Mouse (Mus musculus) thymus, postnatal 14 days (tissue): ENCODE data around the gene Fkbp5.
A peak's percentile ranks its signal among the peaks of the same experiment; 100 is the strongest.

ENCODE experiments used
- DNase-seq: peaks from one replicate; pipeline ENCODE4 v3.0.0; 2021

Fkbp5 gene

DNA sequence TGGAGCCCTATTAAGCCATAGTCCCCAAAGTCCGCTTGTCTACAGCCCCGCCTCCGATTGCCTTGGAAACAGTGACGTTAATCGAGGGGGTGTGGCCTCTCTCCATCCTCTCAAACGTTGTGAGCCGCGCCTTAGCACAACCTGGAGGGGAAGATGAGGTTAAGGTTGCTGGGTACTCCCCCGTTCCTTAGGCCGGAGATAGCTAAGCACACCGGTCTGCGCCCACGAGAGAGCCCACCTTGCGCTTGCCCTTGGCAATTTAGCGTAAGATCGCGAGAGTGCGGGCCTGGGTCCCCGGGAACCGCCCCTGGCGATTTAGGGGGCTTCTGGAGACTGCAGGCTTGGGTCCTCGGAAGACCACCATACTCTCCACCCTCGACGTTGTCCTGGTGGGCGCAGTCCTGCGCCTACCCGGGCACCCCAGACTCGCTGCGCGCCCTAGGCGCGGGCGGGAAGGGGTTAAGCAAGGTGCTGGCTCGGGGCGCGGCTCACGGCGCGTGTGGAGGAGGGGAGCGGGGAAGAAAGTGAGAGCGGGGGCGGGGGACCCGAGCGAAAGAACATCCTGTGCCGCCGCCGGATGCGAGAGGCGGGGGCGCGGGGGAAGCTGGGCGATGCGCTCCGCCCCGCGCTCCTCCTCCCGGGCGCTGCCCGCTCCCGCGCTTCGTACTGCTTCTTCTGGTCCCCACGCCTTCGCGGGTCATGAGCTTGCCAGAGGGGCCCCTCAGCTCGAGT, 5.5 kb upstream of the Fkbp5 start:
- DNase-seq, result peak; percentile 98

DNA sequence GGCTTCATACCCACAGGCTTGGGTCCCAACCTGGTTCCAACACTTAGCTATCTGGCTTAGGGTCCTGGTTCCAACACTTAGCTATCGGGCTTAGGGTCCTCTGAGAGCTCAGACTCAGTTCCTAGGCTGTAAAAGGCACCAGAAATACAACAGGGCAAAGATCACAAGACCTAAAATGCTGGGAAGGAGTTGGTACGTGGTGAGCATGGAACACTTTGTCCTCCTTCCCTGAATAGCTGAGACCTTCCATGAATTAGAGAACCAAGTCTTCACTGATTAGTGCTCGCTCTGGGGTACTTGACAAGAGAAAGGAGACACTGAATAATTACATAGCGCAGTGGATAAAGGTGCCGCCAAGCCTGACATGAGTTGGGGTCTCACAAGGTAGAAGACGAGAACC, 4.6 kb upstream of the Fkbp5 start:
- DNase-seq, result no peak

DNA sequence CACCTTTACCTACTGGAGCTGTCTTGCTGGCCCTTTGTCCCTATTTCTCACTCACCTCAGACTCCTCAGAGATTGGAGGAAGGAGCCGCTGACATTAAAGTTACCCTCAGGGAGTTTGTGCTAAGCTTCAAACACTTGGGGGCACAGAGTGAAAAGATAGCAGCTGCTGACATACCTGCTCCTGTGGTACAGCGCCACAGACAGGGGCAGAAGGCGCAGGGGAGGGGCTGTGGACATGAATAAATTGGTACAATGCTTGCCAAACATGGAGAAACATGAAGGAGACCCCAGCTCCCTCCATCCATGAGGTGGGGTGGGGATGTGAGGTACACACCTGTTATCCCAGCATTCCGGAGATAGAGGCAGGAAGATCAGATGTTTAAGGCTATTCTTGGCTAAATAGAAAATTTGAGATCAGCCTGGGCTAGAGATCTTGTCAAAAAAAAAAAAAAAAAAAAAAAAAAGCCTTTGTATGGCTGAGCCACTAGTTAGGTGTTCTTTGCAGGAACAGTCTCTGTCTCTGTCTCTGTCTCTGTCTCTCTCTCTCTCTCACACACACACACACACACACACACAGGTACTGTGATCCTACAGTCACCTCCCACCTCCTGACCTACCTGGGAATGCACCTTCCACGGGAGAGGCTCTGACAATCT, 3.9 kb upstream of the Fkbp5 start:
- DNase-seq, result peak; percentile 74

DNA sequence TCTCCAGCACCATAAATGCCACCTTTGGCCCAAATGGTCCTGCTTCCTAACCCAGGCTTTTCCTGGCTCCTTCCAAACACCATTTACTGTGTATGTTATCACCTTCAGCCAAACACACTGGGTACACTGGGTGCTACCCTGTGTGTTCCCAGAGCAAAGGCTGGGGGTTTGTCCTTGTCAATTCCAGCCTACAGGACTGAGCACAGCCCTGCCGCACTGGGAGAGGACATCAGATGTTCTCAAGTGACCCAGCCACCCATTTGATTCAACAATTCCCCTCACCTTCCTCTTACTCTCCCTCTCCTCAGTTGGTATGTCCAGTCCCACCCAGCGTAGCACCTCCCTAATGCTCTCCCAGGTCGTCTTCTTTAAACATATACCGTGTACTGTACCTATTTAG, 3.2 kb upstream of the Fkbp5 start:
- DNase-seq, result no peak

DNA sequence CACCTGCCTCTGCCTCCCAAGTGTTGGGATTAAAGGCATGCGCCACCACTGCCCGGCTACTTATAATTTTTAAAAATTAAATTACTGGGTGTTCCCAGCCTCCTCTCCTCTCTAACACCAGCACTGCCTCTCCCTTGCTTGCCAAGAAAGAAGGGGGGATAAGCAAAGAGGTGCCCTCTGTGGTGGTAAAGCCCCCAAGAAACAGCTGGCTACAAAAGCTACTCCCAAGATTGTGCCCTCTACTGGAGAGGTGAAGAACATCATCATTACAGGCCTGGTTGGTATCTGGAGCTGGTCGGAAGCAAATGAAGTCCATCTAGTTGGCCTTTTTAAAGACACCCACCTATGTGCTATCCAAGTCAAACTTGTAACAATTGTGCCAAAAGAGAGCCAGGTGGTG, 2.5 kb upstream of the Fkbp5 start:
- peak; percentile 65 for DNase-seq

DNA sequence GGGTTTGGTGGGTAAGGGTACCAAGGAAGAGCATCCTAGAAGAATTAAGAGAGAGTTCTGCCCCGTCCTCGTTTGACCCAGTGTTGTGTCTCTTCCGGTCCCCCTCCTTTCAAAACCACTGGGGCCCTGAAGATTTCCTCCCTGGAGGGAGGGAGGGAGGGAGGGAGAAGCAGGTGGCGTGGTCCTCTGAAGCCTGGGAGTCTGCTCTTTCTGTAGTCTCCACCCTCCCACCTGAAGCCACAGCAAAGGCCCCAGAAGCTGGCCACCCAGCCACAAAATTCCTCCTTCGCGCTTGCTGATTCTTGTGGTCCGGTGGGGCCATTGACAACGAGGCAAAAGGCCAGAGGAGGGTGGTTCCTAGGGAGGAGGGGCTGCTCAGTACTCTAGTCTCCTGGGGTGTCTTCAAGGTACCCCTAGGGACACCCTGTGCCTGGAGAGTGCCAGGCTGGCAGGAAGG, 1.3 kb upstream of the Fkbp5 start:
- peak; percentile 77 for DNase-seq

DNA sequence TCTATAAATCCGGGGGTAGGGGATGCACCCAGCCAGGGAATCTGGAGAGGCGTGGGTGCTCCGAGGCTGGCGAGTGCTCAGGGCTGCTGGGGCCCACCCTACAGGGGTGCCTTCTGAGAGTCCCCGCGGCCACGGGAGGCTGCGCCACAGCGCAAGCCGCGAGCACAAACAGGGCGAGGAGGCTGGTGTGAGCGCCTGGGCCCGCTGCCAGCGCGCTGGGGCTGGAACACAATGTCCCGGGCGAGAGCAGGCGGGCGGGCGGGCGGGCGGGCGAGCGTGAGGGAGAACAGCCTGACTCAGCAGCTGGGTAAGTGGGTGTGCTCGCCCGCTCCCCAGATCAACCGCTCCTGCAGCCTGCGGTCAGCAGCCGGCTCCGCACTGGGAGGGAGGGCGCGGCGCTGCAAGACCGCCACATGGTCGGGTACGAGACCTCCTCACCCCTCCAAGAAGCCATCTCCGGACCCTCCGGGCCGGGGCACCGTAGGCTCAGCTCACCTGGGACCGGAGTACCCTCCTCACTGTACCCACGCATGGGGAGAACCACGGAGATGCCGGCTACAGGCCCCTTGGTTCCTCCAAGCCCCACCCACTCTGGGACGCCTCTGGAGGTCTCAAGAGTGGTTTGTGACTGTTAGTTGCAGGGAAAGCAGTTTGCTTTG, 758 bp upstream of the Fkbp5 start:
- DNase-seq, result peak; percentile 84

DNA sequence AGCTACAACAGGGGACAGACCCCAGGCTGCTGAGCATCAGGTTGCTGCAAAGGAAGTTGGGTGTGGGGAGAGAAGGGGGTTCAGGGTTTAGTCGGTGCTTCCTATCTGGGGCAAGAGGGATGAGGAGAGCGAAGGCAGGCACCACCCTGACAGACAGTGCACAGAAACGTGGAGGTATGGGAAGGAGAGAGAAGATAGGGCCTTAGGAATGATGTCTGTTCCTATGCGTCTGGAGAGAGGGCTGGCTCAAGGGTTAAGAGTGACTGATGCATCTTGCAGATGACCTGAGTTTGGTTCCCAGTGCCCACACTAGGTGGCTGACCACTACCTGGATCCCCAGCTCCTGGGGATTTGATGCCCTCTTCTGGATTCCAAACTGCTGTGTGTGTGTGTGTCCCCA, 446 bp downstream of the Fkbp5 start:
- DNase-seq, result peak; percentile 75

DNA sequence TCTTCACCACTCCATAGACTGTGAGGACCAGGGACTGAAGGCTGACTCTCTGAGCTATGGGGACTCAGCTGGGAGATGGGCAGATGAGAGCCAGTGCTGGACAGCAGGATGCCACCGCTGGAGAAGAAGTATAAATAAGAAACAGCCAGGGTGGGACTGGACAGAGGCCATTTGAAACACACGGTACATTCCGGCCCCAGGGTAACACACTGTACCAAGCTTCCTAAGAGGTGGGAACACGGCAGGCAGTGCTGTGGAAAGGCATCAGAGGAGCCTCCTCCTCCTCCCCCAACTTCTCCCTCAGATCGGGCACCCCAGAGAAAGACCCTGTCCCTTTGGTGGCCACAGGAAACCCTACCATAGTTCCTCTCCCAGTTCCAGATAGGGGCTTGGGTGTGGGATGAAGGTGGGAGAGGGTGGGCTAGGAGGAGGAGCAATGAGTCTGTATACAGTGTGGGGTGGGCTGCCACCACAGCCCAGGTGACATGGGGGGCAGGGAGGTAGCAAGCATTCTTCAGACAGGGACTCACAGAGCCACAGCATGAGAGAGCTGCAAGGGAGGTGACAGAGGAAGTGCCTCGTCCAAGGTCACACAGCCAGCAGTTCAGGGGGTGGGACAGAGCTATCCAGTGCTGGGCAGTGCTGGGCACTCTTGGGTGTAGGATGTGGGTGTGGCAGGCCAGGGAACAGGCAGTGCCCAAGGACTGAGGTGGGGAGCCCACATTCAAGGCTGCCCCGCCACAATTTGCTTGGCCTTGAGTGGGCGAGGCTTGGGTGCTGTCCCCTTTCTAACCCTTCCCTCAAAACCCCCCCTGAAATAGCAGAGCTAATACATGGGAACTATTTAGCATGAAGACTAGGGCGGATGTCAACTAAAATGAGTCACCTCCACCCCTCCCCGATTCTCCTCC, 1.6 kb downstream of the Fkbp5 start:
- DNase-seq, result peak; percentile 74

DNA sequence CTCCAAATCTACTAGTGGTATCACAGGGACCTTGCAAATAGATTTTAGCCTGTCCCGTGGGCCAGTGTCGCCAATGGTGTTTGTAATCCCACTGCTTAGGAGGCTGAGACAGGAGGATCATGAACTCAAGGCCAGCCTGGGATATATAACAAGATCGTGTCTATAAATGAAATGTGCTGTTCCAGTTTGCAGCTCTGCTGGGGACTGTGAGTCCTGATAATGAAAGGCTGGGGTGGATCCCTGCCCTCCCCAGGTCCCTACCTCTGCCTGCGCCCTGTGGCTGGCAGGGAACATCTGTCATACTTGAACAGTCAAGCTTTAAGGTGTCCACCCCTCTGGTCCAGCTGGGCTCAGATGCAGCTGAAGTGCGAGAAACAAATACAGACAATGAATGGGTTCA, 2.8 kb downstream of the Fkbp5 start:
- DNase-seq, result no peak

DNA sequence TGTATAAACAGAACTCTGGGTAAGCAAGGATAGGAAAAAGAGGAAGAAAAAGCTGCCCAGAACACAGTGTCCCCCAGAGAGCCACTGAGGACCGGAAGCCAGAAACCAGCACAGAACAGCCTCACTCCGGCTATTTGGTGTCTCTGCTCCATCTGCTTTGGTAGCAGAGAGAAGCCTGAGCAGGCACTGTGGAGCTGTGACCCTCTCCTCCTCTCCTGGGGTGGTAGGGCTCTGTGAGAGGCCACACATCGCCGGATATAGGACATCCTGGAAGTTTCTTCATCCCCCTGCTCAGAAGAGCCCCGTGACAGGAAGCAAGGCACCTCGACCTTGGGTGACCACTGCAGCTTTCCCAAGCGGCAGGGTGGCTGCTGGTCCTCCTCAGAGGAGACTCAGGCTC, 3.5 kb downstream of the Fkbp5 start:
- DNase-seq, result no peak

DNA sequence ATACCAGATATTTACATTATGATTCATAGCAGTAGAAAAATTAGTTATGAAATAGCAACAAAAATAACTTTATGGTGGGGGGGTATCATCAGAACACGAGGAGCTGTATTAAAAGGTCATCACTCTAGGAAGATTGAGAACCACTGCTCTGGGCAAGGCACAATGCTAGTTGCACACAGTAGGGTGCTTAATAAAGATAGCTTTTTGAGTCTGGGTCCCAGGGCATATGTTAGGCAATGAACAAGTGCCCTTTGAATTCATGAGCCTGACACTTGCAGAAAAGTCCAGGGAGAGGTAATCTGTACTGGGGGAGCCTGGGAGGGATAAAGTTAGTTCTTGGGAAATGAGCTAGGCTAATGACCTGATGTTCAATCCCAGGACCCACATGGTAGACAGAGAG, 4.0 kb downstream of the Fkbp5 start:
- DNase-seq, result no peak

DNA sequence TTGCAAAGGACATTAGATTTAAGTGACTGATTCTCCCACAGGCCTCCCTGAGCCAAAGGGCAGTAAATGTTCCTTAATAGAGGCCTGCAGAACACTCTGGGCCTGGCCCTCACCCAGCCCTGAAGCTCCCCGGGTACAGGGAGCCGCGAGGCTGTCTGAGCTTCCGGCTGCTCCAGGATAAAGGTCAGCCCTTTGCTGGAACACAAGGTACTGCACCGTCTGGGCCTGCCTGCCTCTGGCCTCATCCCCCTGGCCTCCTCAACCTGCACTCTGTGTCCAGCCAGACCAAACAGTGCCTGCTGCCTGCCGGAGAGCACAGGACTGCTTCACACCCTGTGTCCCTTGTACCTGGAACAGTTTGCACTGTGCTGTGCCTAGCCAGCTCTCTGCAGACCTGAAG, 4.6 kb downstream of the Fkbp5 start:
- no peak for DNase-seq

DNA sequence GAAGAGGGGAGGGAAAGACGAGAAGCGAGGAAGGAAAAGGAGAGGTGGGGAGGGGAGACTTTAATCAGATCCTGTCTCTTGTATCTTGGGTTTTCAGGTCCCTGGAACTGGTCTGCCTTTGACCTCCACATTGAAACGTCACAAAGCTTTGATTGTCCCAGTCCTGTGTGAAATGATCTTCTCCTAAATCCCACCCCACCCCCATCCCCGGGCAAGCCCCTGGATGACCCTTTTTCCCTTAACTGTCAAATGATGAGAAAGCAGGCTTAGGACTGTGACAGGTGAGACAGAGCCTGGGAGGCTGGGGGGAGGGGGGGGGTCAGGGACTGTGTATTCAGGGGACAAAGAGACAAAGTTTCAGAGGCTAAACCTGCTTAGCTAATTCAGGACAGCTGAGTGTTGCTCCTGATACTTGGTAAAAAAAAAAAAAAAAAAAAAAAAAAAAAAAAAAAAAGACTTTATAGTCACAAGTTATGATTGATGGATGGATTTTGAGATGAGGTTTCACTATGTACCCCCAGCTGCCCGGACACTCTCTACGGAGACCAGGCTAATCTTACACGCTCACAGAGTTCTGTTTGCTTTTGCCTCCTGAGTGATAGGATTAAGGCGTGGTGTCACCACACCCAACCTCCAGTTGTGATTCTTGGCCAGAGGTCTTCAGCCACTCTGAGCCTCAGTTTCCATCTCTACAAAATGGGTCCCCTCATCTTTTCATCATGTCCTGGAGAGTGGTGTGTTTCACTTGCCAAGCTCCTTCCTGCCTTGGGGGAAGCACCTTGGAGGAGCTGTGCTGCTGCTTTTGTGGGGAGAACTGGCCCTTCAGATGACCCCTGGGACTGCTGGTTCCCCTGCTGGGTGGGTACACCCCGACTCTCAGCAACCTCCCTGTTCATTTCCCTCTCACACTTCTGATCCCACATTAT, 5.4 kb downstream of the Fkbp5 start:
- no peak for DNase-seq

DNA sequence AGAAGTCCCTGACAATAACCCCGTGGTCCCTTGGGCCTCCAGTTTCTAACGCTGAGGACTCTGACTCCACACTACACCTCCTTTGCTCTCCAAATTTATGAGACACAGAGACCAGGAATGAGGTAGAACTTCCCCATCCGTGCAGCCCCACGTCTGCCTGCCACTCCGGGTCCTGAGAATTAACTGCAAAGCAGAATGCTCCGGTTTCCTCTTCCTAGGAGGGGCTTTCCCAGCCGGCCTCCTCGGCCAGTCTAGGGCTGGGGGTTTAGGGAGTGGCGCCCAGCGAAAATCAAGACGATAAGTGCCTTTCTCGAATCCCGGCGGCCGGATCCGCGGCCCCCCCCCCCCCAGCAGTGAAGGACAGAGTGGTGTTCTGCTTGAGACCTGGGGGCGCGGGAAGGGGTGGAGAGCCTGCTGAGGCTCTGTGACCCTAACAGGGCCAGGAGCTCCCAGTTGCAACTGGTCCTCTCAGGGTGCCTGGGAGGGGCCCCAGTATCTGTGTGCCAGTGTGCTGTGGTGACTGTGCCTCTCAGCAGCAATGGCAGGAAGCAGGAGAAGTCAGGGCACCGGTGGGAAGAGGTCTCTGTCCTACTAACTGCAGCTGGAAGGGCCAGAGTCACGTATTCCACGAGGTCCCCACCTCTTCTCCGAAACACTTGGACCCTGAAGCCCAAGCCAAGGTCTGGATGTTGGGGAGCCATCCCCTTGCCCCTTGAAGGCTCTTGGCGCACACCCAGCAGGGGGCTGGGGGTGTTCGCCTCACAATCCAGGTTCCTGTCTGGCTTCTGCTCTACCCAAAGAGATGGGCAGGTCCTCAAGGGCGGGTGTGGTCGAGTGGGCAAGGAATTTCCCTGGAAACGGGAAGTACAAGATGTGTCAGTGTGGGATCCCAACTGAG, 6.6 kb downstream of the Fkbp5 start:
- peak; percentile 54 for DNase-seq

DNA sequence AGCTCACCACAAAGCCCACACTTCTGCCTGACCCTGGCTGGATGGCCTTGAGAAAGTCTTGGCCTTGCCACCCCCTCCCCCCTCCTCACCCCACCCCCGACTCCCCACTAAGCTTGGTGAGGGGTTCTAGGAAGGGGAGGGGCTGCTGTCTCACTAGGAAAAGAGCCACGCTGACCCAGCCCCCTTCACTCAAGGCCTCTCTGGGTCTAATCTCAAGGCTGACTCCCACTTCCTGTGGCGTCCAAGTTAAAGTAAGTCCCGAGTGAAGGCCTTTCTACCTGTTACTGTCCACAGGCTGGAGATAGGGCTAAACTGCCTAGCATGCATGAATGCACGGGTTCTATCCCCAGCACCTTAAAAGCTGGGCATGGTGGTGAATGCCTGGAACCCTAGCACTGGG, 9.8 kb downstream of the Fkbp5 start:
- DNase-seq, result no peak

DNA sequence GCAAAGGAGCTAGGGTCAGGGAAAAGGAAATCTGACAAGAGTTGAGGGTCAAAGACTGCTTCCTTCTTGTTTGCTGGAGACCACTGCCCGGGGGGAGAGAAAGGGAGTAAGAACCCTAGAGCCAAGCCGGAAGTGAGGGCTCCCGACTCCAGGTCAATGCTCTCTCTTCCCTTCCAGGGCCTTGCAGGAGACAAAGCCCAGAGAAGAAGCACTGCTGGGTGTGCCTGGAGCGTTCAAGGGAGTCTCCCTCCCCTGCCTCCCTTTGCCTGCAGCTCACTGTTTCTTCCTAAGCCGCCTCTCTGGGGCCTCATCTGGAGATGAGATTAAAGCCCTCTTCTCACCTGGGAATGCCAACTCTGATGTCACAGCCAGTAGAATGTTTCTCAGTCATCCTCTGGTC, 10.4 kb downstream of the Fkbp5 start:
- no peak for DNase-seq

DNA sequence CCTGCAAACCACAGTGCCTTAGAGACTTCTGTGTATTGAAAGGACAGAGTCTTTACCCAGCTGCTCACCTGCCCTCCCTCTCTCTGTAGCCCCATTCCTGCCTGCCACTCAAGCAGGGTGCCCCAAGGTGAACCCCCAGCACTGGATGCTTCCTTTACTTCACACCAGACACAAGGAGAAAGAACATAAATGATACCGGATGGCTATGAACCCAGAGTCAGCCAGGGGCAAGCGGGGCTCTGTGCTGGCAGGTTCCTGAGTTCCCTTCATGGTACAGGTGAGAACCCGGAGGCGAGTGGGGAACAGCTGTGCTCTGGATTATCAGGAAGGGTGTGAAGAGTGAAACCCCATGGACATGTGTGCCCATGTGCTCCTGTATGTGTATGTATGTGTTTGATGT, 11.7 kb downstream of the Fkbp5 start:
- peak; percentile 45 for DNase-seq

DNA sequence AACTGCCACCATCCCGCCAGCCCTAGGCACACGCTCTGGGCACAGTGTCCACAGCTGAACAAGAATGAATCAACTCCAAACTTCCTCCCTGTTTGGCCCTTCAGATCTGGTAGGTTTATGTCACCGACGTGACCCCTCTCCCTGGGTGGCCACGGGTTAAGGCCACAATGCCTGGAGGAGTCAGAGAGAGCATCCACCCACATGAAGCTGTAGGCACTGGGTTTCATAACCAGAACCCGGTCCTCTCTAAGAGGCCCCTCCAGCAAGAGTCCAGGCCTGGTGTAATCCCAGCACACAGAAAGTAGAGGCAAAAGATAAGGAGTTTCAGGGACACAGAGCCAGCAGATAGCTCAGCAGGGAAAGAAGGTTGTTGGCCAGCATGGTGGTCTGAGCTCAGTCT, 13.1 kb downstream of the Fkbp5 start:
- no peak for DNase-seq

DNA sequence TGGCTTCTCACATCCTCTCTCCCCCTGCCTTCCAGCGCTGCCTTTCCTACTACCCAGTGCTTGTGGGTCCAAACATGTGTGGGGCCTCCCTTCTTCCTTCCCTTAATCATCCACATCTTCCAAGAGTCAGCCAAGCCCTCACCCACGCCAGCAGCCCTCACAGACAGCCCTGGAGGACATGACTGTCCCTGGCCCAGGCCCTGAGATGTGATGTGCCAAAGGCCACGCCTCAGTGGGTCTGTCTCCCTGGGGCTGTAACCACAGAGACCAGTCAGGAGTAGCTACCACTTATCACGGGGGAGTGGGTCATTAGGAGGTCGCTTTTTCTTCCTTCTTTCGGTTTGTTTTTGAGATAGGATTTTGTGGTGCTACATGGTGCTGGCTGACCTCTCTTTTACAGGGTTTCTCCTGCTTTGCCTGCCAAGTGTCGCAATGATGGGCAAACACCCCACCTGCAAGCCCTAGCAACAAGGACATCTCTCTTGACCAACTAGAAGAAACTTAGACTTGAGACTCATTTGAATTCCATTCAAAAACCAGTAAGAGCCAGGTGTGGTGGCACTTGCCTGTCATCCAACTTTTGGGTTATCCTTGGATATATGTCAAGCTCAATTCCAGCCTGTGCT, 15.0 kb downstream of the Fkbp5 start:
- no peak for DNase-seq
